Mouse (Mus musculus) intestine, embryonic 14.5 days (tissue): Measurements from ENCODE around the gene Cdca4. TPM values are rescaled to one million over a fixed set of nuclear protein-coding genes. Genes with fewer than 3 reads are reported as not detected.

Experiments used
- ATAC-seq: fragments of 200-750 bp; cut with Nextera tagmentation; replicated peaks from 2 replicates; pipeline ENCODE4 v1.8.0; 2017; ENCODE audit warnings: low read depth, moderate number of reproducible peaks, moderate TSS enrichment, moderate library complexity; ENCODE audit not compliant: low FRiP score, low TSS enrichment
- DNase-seq: peaks from one replicate; pipeline ENCODE4 v3.0.0-alpha.2; 2018; ENCODE audit warnings: low spot score
- H3K27ac ChIP-seq: fragments of 300-500 bp; sonication (generic); 2 replicates; pipeline ENCODE4 v1.5.1; 2014; ENCODE audit warnings: low read depth, mild to moderate bottlenecking, control low read depth
- H3K27me3 ChIP-seq: fragments of 300-500 bp; sonication (generic); replicated peaks from 2 replicates; pipeline ENCODE4 v1.6.1; 2014; ENCODE audit warnings: low read length, control low read depth; ENCODE audit not compliant: control insufficient read depth, insufficient read depth
- H3K36me3 ChIP-seq: fragments of 300-500 bp; sonication (generic); 2 replicates; pipeline ENCODE4 v1.6.1; 2014; ENCODE audit warnings: low read length, control low read depth; ENCODE audit not compliant: control insufficient read depth, insufficient read depth
- H3K4me1 ChIP-seq: fragments of 300-500 bp; sonication (generic); replicated peaks from 2 replicates; pipeline ENCODE4 v1.6.1; 2014; ENCODE audit warnings: low read length, control low read depth, mixed read lengths; ENCODE audit not compliant: control insufficient read depth, insufficient read depth
- H3K4me2 ChIP-seq: fragments of 300-500 bp; sonication (generic); 2 replicates; pipeline ENCODE4 v1.6.1; 2014; ENCODE audit warnings: low read length
- H3K4me3 ChIP-seq: fragments of 300-500 bp; sonication (generic); 2 replicates; pipeline ENCODE4 v1.5.1; 2014; ENCODE audit warnings: low read depth, low read length, control low read depth, mixed read lengths
- H3K9ac ChIP-seq: fragments of 300-500 bp; sonication (generic); 2 replicates; pipeline ENCODE4 v1.6.1; 2014; ENCODE audit warnings: mild to moderate bottlenecking, low read length
- H3K9me3 ChIP-seq: fragments of 300-500 bp; sonication (generic); 2 replicates; pipeline ENCODE4 v1.6.1; 2016; ENCODE audit warnings: low read length, control low read depth; ENCODE audit not compliant: control insufficient read depth
- WGBS: fragments of 180-500 bp; shearing (Covaris S2); extraction: QIAGEN DNeasy Blood & Tissue Kit; methylation state at CpG from one replicate; pipeline ENCODE4 v1.1.7; 2014; 5-methylcytosine and 5-hydroxymethylcytosine counted together
- polyA plus RNA-seq: library from polyadenylated mRNA; unstranded; fragments of >200 nt; fragmentation: Nextera tagmentation; extraction: Ambion mirVana; gene quantifications from 2 replicates; pipeline ENCODE4 v1.2.1, GENCODE M21; 2014

Cdca4 gene
- polyA plus RNA-seq, 1 experiment from 2014 or later = 116 TPM

GRCm38 (mm10) chr12:112795466-112796104, 33.6 kb downstream of the Cdca4 start:
- H3K4me1 ChIP-seq = peaks cover 58% of the 10 kb centered on the region
- peak overlapping the region; percentile 16; the same call in 1 of the 2 replicates for H3K27ac ChIP-seq
- H3K9me3 ChIP-seq = no peaks in the 10 kb centered on the region
- no peak overlapping the region for H3K9ac ChIP-seq
- DNase-seq = no peak
- H3K36me3 ChIP-seq = no peaks in the 10 kb centered on the region
- no peak overlapping the region for H3K4me3 ChIP-seq
- H3K27me3 ChIP-seq = 0 out of 2 replicates have a peak, but pooled peaks cover under 1% of the 10 kb centered on the region
- peak; percentile 53 for ATAC-seq
- WGBS = 48% methylated on average over 18 of the region's 18 CpGs
- H3K4me2 ChIP-seq = peak overlapping the region; percentile 36

GRCm38 (mm10) chr12:112794998-112795397, 34.2 kb downstream of the Cdca4 start:
- DNase-seq (no peak), ATAC-seq (no peak)
- peak overlapping the region; percentile 36 for H3K4me2 ChIP-seq
- no peaks in the 10 kb centered on the region for H3K36me3 ChIP-seq
- WGBS = 87% methylated on average over 5 of the region's 5 CpGs
- H3K4me3 ChIP-seq = no peak overlapping the region
- H3K9me3 ChIP-seq = no peaks in the 10 kb centered on the region
- peaks cover 58% of the 10 kb centered on the region for H3K4me1 ChIP-seq
- H3K27ac ChIP-seq = peak overlapping the region; percentile 16; the same call in 1 of the 2 replicates
- no peak overlapping the region for H3K9ac ChIP-seq
- H3K27me3 ChIP-seq = no peaks in the 10 kb centered on the region

GRCm38 (mm10) chr12:112794356-112794816, 34.8 kb downstream of the Cdca4 start:
- no peak for DNase-seq
- 18% methylated on average over 7 of the region's 7 CpGs for WGBS
- Histone ChIP-seq H3K4me3 (no peak overlapping the region), H3K4me1 (peaks cover 58% of the 10 kb centered on the region), H3K4me2 (peak overlapping the region; percentile 36), H3K9me3 (no peaks in the 10 kb centered on the region), H3K9ac (no peak overlapping the region), H3K36me3 (no peaks in the 10 kb centered on the region), H3K27me3 (no peaks in the 10 kb centered on the region), H3K27ac (0 out of 2 replicates have a peak overlapping the region, but pooled peaks have one; percentile 22)
- ATAC-seq = no peak

GRCm38 (mm10) chr12:112793601-112794355, 35.4 kb downstream of the Cdca4 start:
- H3K4me2 ChIP-seq = peak overlapping the region; percentile 36; the same call in 1 of the 2 replicates
- ATAC-seq = no peak; the same call in 1 of the 2 replicates

GRCm38 (mm10) chr12:112791026-112791425, 38.2 kb downstream of the Cdca4 start:
- H3K4me2 ChIP-seq = no peak overlapping the region
- H3K9me3 ChIP-seq = no peaks in the 10 kb centered on the region
- no peaks in the 10 kb centered on the region for H3K27me3 ChIP-seq
- no peak for ATAC-seq
- no peaks in the 10 kb centered on the region for H3K36me3 ChIP-seq
- no peak overlapping the region for H3K4me3 ChIP-seq
- H3K4me1 ChIP-seq = peaks cover 30% of the 10 kb centered on the region
- H3K27ac ChIP-seq = no peak overlapping the region
- no peak for DNase-seq
- 66% methylated on average over 8 of the region's 8 CpGs for WGBS
- H3K9ac ChIP-seq = no peak overlapping the region

More at GRCm38 (mm10) chr12:112793601-112794355, 35.4 kb downstream of the Cdca4 start:
- H3K4me3 ChIP-seq = no peak overlapping the region
- H3K4me1 ChIP-seq = peaks cover 53% of the 10 kb centered on the region
- H3K9me3 ChIP-seq = no peaks in the 10 kb centered on the region
- H3K27ac ChIP-seq = 0 out of 2 replicates have a peak overlapping the region, but pooled peaks have one; percentile 22
- no peak for DNase-seq
- 64% methylated on average over 13 of the region's 13 CpGs for WGBS
- H3K36me3 ChIP-seq = no peaks in the 10 kb centered on the region
- H3K9ac ChIP-seq = no peak overlapping the region
- no peaks in the 10 kb centered on the region for H3K27me3 ChIP-seq

- no peak for DNase-seq
- Histone ChIP-seq H3K4me3 (no peak overlapping the region), H3K27ac (no peak overlapping the region), H3K9me3 (peaks cover 5% of the 10 kb centered on the region; the same call in 1 of the 2 replicates), H3K4me2 (no peak overlapping the region), H3K4me1 (0 out of 2 replicates have a peak, but pooled peaks cover 3% of the 10 kb centered on the region), H3K9ac (no peak overlapping the region), H3K36me3 (no peaks in the 10 kb centered on the region), H3K27me3 (no peaks in the 10 kb centered on the region)
- no peak for ATAC-seq
- 93% methylated on average over 10 of the region's 10 CpGs for WGBS
Observed at GRCm38 (mm10) chr12:112774481-112774880, 54.7 kb downstream of the Cdca4 start.

- ATAC-seq (no peak), DNase-seq (no peak)
- H3K4me3 ChIP-seq = no peak overlapping the region
- H3K4me1 ChIP-seq = 0 out of 2 replicates have a peak, but pooled peaks cover 3% of the 10 kb centered on the region
- H3K9ac ChIP-seq = no peak overlapping the region
- H3K36me3 ChIP-seq = no peaks in the 10 kb centered on the region
- H3K27me3 ChIP-seq = no peaks in the 10 kb centered on the region
- no peak overlapping the region for H3K27ac ChIP-seq
- H3K9me3 ChIP-seq = peaks cover 5% of the 10 kb centered on the region; the same call in 1 of the 2 replicates
- H3K4me2 ChIP-seq = no peak overlapping the region
- 83% methylated on average over 6 of the region's 6 CpGs for WGBS
Observed at GRCm38 (mm10) chr12:112774026-112774425, 55.2 kb downstream of the Cdca4 start.

- WGBS = 29% methylated on average over 9 of the region's 9 CpGs
Observed at GRCm38 (mm10) chr12:112773366-112773765, 55.9 kb downstream of the Cdca4 start.

More at GRCm38 (mm10) chr12:112773366-112773765, 55.9 kb downstream of the Cdca4 start:
- H3K4me2 ChIP-seq = no peak overlapping the region
- H3K9me3 ChIP-seq = peaks cover 5% of the 10 kb centered on the region; the same call in 1 of the 2 replicates
- no peak overlapping the region for H3K4me3 ChIP-seq
- H3K4me1 ChIP-seq = 0 out of 2 replicates have a peak, but pooled peaks cover 3% of the 10 kb centered on the region
- no peaks in the 10 kb centered on the region for H3K36me3 ChIP-seq
- H3K27ac ChIP-seq = no peak overlapping the region
- H3K27me3 ChIP-seq = no peaks in the 10 kb centered on the region
- ATAC-seq = no peak
- no peak for DNase-seq
- H3K9ac ChIP-seq = no peak overlapping the region
